Mouse (Mus musculus) G1E (cell line): ENCODE measurements around the gene Megf6.

Source experiments
- CTCF ChIP-seq: IDR thresholded peaks from 2 replicates; pipeline ENCODE4 v1.5.1; 2012; ENCODE audit warnings: low read depth, low read length, inconsistent platforms, mixed read lengths
- GATA2 ChIP-seq: IDR thresholded peaks from 2 replicates; pipeline ENCODE4 v1.6.1; 2012; ENCODE audit warnings: low read depth, low read length, inconsistent platforms, borderline replicate concordance

DNA sequence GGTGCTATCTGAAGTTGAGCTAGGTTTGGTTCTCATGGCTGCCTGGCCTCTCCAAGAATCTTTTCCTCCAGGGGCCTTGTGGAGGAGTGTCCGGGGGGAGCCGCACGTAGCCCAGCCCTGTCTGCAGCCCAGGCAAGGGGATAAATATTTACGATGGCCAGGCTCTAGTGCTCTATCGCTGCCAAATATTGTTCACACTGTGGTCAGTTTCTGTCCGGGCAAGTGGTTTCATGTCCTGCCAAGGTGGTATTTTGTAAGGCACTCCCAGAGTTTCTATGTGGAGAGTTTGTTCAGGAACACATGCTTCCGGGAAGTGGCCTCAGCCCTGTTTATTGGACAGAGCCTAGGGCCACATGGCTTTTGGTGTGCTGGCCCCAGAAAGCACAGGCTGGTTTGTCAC, 10.5 kb downstream of the Megf6 start:
- TF ChIP-seq CTCF (no peak), GATA2 (no peak)
